Mouse (Mus musculus): ENCODE measurements around the gene Gp9.

- no peak for TF ChIP-seq POLR2A (IDR thresholded peaks at IDR 0.05; ENCODE audit: low read depth, low read length)
- no peak for TF ChIP-seq CTCF (conservative IDR thresholded peaks at IDR 0.05; ENCODE audit: insufficient read depth, insufficient read length, low read depth, low read length)
Observed at GRCm38 (mm10) chr6:87775588-87776245, 2.2 kb upstream of the Gp9 start.

All from kidney, adult 2 months (tissue).